Mouse (Mus musculus) C2C12 (cell line): ENCODE results near the gene Cnn1. TPM values are rescaled to one million over a fixed set of nuclear protein-coding genes. Genes with fewer than 3 reads are reported as not detected.

Experiments used
- H3K27me3 ChIP-seq: one replicate; pipeline ENCODE4 v1.6.1; 2011; ENCODE audit not compliant: control insufficient read depth, insufficient read depth, insufficient read length
- H3K36me3 ChIP-seq: one replicate; pipeline ENCODE4 v1.6.1; 2011; ENCODE audit not compliant: control insufficient read depth, insufficient read depth
- H3K4me3 ChIP-seq: one replicate; pipeline ENCODE4 v1.5.1; 2011; ENCODE audit warnings: mild to moderate bottlenecking, control low read depth; ENCODE audit not compliant: poor library complexity, insufficient read depth, severe bottlenecking
- H3K79me2 ChIP-seq: one replicate; pipeline ENCODE4 v1.6.1; 2011; ENCODE audit not compliant: control insufficient read depth, insufficient read depth
- H3K79me3 ChIP-seq: one replicate; pipeline ENCODE4 v1.6.1; 2011; ENCODE audit warnings: low read depth, control low read depth
- H3ac ChIP-seq: one replicate; pipeline ENCODE3; 2011; ENCODE audit warnings: low read depth; ENCODE audit not compliant: control insufficient read depth, insufficient read length
- CEBPB ChIP-seq: IDR thresholded peaks from one replicate; pipeline ENCODE4 v1.6.1; 2011; ENCODE audit warnings: low read depth, mild to moderate bottlenecking, control low read depth, moderate library complexity
- CTCF ChIP-seq: IDR thresholded peaks from one replicate; pipeline ENCODE4 v1.5.1; 2011; ENCODE audit not compliant: control insufficient read depth, insufficient read depth, insufficient read length
- FOSL1 ChIP-seq: IDR thresholded peaks from one replicate; pipeline ENCODE4 v1.8.0; 2011; ENCODE audit warnings: mild to moderate bottlenecking, low read length; ENCODE audit not compliant: poor library complexity, insufficient read depth, severe bottlenecking
- MAX ChIP-seq: IDR thresholded peaks from one replicate; pipeline ENCODE4 v1.6.1; 2011; ENCODE audit warnings: mild to moderate bottlenecking, control low read depth
- MYOD1 ChIP-seq: IDR thresholded peaks from one replicate; pipeline ENCODE4 v1.6.1; 2011; ENCODE audit warnings: low read depth; ENCODE audit not compliant: control insufficient read depth, insufficient read length
- MYOG ChIP-seq: IDR thresholded peaks from one replicate; pipeline ENCODE4 v1.6.1; 2011; ENCODE audit not compliant: control insufficient read depth, insufficient read length; ENCODE audit errors: extremely low read depth
- USF1 ChIP-seq: IDR thresholded peaks from one replicate; pipeline ENCODE4 v1.6.1; 2011; ENCODE audit warnings: low read depth, mild to moderate bottlenecking, control low read depth, moderate library complexity
- polyA plus RNA-seq: library from polyadenylated mRNA; unstranded; fragments of >200 nt; fragmentation: generic; extraction: Trizol; gene quantifications from one replicate; pipeline ENCODE4 v1.2.1, GENCODE M21; 2012; ENCODE audit warnings: missing spikeins

The Cnn1 gene
- polyA plus RNA-seq, 1 experiment, result 52.4 TPM

GRCm38 (mm10) chr9:22086012-22086411 lies 13.0 kb upstream of the Cnn1 start:
- TF ChIP-seq MYOG (no peak), CEBPB (no peak), USF1 (no peak), MAX (no peak), FOSL1 (no peak), MYOD1 (no peak)
- peaks cover 6% of the 10 kb centered on the region for H3K79me2 ChIP-seq
- H3K79me3 ChIP-seq, result peaks cover 2% of the 10 kb centered on the region
- peak overlapping the region; percentile 43 for H3ac ChIP-seq
- H3K36me3 ChIP-seq, result no peaks in the 10 kb centered on the region
- H3K27me3 ChIP-seq, result no peaks in the 10 kb centered on the region
- H3K4me3 ChIP-seq, result peak overlapping the region; percentile 65

DNA sequence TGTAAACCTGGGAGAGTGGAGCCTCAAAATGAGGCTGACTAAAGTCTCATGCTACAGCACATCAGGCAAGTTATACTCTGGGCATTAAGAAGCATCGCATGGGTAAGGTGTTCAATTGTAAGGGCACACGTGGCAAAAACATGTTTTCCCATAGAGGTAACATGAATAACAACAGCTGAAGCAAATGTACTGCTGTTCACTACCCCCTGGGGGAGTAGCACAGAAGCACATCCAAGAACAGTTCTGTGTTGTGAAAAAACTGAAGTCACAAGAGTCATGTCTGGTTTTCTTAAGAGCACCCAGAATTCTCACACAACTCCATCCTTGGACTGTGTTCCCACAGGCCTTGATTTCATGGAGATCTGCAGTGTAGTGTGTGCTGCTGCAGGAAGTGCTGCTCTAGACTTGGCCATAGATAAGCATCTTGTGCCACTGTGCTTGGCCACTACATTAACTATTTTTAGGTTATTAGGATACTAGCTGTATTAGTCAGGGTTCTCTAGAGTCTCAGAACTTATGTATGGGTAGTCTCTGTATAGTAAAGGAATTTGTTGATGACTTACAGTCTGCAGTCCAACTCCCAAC lies 11.9 kb upstream of the Cnn1 start:
- Histone ChIP-seq H3K79me3 (peaks cover 2% of the 10 kb centered on the region), H3K36me3 (no peaks in the 10 kb centered on the region), H3K4me3 (no peak overlapping the region), H3K27me3 (no peaks in the 10 kb centered on the region), H3K79me2 (peaks cover 6% of the 10 kb centered on the region), H3ac (no peak overlapping the region)
- TF ChIP-seq MYOD1, result no peak
- no peak for TF ChIP-seq CEBPB
- no peak for TF ChIP-seq FOSL1
- no peak for TF ChIP-seq USF1
- no peak for TF ChIP-seq MAX
- no peak for TF ChIP-seq MYOG
- no peak for TF ChIP-seq CTCF

GRCm38 (mm10) chr9:22089281-22089680 lies 9.7 kb upstream of the Cnn1 start:
- no peak for TF ChIP-seq MAX
- no peak overlapping the region for H3K4me3 ChIP-seq
- no peaks in the 10 kb centered on the region for H3K27me3 ChIP-seq
- peaks cover 2% of the 10 kb centered on the region for H3K79me3 ChIP-seq
- no peak overlapping the region for H3ac ChIP-seq
- no peaks in the 10 kb centered on the region for H3K79me2 ChIP-seq
- no peaks in the 10 kb centered on the region for H3K36me3 ChIP-seq

DNA sequence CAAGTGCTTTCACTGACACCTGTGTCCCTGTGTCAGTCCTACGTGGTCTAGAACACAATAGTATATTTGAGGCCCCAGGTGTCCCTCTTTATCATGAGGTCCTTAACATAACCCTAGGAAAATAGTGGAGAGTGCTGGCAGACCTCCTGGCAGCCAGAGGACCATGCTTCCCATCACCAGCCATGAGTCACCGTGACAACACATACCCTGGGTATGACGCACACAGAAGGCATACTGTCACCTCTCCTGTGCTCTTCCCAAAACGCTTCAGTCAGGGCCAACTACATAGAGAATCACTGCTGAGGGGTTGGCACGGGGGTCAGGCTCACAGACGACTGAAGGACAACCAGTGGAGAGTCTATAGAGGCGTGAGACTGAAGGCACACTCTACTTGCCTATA lies 9.0 kb upstream of the Cnn1 start:
- no peak overlapping the region for H3K4me3 ChIP-seq
- no peaks in the 10 kb centered on the region for H3K27me3 ChIP-seq
- H3K79me3 ChIP-seq, result no peaks in the 10 kb centered on the region
- TF ChIP-seq MAX (peak; percentile 40), MYOD1 (peak; percentile 7), USF1 (no peak), FOSL1 (peak; percentile 35), CTCF (no peak), CEBPB (no peak)
- no peaks in the 10 kb centered on the region for H3K79me2 ChIP-seq
- H3K36me3 ChIP-seq, result no peaks in the 10 kb centered on the region
- no peak overlapping the region for H3ac ChIP-seq

DNA sequence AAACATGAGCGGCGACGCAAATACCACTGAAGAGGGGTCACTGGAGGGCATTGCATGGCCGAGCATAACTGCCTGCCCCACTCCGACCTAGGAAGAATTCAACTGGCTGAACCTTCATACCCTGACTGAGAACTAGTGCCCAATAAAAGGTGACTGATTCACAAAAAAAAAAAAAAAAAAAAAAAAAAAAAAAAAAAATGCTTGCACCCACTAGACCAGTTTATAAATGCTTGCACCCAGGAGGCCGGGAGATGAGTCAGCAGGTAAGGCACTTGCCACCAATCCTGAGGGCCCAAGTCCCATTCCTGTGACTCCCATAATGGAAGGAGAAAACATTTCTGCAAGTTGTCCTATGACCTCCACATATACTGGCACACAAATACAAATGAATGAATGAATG lies 6.3 kb upstream of the Cnn1 start:
- H3K79me2 ChIP-seq, result no peaks in the 10 kb centered on the region
- TF ChIP-seq CTCF (no peak), MYOD1 (no peak), USF1 (no peak), CEBPB (no peak), MYOG (no peak), MAX (no peak), FOSL1 (no peak)
- no peaks in the 10 kb centered on the region for H3K79me3 ChIP-seq
- no peaks in the 10 kb centered on the region for H3K36me3 ChIP-seq
- no peaks in the 10 kb centered on the region for H3K27me3 ChIP-seq
- H3ac ChIP-seq, result no peak overlapping the region
- no peak overlapping the region for H3K4me3 ChIP-seq

DNA sequence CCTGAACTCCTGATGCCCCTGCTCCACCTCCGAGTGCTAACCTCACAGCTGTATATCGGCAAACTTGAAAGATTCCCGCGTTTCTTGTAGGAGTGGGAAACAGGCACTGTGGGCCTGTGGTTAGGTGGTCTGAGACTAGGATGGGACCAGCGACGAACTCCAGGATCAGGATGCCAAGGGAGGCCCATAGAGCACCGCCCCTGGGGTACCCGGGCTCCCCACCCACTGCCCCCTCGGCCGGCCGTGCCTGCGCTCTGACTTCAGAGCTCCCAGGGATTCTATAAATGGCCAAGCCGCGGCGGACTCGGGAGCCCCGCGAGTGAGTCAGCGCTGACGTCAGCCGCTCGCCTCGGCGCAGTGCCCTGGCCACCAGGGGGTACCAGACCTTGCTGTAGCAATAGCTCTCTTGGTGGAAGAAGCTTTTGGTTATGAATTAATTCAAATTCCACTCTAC lies 3.1 kb upstream of the Cnn1 start:
- Histone ChIP-seq H3K4me3 (no peak overlapping the region), H3K79me2 (no peaks in the 10 kb centered on the region), H3K27me3 (no peaks in the 10 kb centered on the region), H3ac (peak overlapping the region; percentile 57), H3K36me3 (no peaks in the 10 kb centered on the region), H3K79me3 (no peaks in the 10 kb centered on the region)
- TF ChIP-seq CTCF (peak; percentile 78), MYOG (no peak), MYOD1 (no peak), USF1 (no peak)
